Mouse (Mus musculus): Measurements from ENCODE around the gene Tmppe.

DNA sequence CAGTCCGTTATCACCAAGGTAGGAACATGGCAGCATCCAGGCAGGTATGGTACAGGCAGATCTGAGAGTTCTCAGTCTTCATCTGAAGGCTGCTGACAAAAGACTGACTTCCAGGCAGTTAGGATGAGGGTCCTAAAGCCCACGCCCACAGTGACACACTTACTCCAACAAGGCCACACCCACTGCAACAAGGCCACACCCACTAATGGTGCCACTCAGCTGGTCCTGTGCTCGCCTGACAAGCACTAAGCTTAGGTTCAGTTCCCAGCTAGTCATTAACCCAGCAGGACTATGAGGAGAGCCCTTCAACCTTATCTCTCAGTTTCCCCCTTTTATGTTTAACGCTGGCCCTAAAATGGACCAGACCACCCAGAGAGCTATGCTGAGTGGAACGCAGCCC is 47.8 kb downstream of the Tmppe start:
- TF ChIP-seq CTCF (IDR thresholded peaks at IDR 0.05; ENCODE audit: control insufficient read depth, insufficient read depth, low read length) (no peak), POLR2A (IDR thresholded peaks at IDR 0.05; ENCODE audit: borderline replicate concordance, control insufficient read depth, low read depth, low read length) (no peak)
